Mouse (Mus musculus): Measurements from ENCODE around the gene Zfp667. TPM values are rescaled to one million over a fixed set of nuclear protein-coding genes. Genes with fewer than 3 reads are reported as not detected.

The Zfp667 gene
- polyA plus RNA-seq, 1 experiment from 2014 or later, result 14.5 TPM

Other genes with a start within 250 kb of the Zfp667 start
- gene Nlrp4c, start 241.4 kb upstream of the Zfp667 start, polyA plus RNA-seq (2015; fragmentation: Nextera tagmentation; extraction: Ambion mirVana), result not detected in 2 replicates
- 24.3 and 25.7 TPM in 2 replicates for gene Zfp787, start 130.6 kb upstream of the Zfp667 start, polyA plus RNA-seq (2015; fragmentation: Nextera tagmentation; extraction: Ambion mirVana)
- gene Zfp444, start 114.4 kb upstream of the Zfp667 start, polyA plus RNA-seq (2015; fragmentation: Nextera tagmentation; extraction: Ambion mirVana), result 77.6 and 86.3 TPM in 2 replicates
- gene Galp, start 89.5 kb upstream of the Zfp667 start, polyA plus RNA-seq (2015; fragmentation: Nextera tagmentation; extraction: Ambion mirVana), result not detected in 2 replicates
- gene Zscan5b, start 64.3 kb upstream of the Zfp667 start, polyA plus RNA-seq (2015; fragmentation: Nextera tagmentation; extraction: Ambion mirVana), result not detected in 2 replicates
- not detected in 2 replicates for gene Epp13, start 33.9 kb upstream of the Zfp667 start, polyA plus RNA-seq (2015; fragmentation: Nextera tagmentation; extraction: Ambion mirVana)
- 14.7 and 14.8 TPM in 2 replicates for gene Zfp583, start 44.7 kb downstream of the Zfp667 start, polyA plus RNA-seq (2015; fragmentation: Nextera tagmentation; extraction: Ambion mirVana)
- gene Gm3854, start 57.2 kb downstream of the Zfp667 start, polyA plus RNA-seq (2015; fragmentation: Nextera tagmentation; extraction: Ambion mirVana), result 7.7 and 8.0 TPM in 2 replicates
- gene Zfp78, start 76.7 kb downstream of the Zfp667 start, polyA plus RNA-seq (2015; fragmentation: Nextera tagmentation; extraction: Ambion mirVana), result 5.7 and 7.1 TPM in 2 replicates
- 11.8 and 13.4 TPM in 2 replicates for gene Zfp28, start 96.7 kb downstream of the Zfp667 start, polyA plus RNA-seq (2015; fragmentation: Nextera tagmentation; extraction: Ambion mirVana)
- 7.2 and 9.5 TPM in 2 replicates for gene Smim17, start 112.1 kb downstream of the Zfp667 start, polyA plus RNA-seq (2015; fragmentation: Nextera tagmentation; extraction: Ambion mirVana)
- gene Gm20715, start 123.7 kb downstream of the Zfp667 start, polyA plus RNA-seq (2015; fragmentation: Nextera tagmentation; extraction: Ambion mirVana), result not detected in 2 replicates
- gene Olfr1344, start 152.1 kb downstream of the Zfp667 start, polyA plus RNA-seq (2015; fragmentation: Nextera tagmentation; extraction: Ambion mirVana), result 0.31 and 0.39 TPM in 2 replicates
- not detected in 2 replicates for gene Olfr1336, start 169.6 kb downstream of the Zfp667 start, polyA plus RNA-seq (2015; fragmentation: Nextera tagmentation; extraction: Ambion mirVana)
- gene Olfr1346, start 180.5 kb downstream of the Zfp667 start, polyA plus RNA-seq (2015; fragmentation: Nextera tagmentation; extraction: Ambion mirVana), result not detected in 2 replicates
- gene Olfr5, start 200.4 kb downstream of the Zfp667 start, polyA plus RNA-seq (2015; fragmentation: Nextera tagmentation; extraction: Ambion mirVana), result not detected in 2 replicates
- not detected in 2 replicates for gene Olfr1347, start 213.2 kb downstream of the Zfp667 start, polyA plus RNA-seq (2015; fragmentation: Nextera tagmentation; extraction: Ambion mirVana)
- gene Olfr1348, start 222.2 kb downstream of the Zfp667 start, polyA plus RNA-seq (2015; fragmentation: Nextera tagmentation; extraction: Ambion mirVana), result not detected in 2 replicates
- not detected in 2 replicates for gene Olfr1349, start 236.4 kb downstream of the Zfp667 start, polyA plus RNA-seq (2015; fragmentation: Nextera tagmentation; extraction: Ambion mirVana)